Mouse (Mus musculus): Measurements from ENCODE around the gene Zfp775.

Gene Zfp775

GRCm38 (mm10) chr6:48601271-48602079 lies at the start of gene Zfp775:
Gene Zfp775, plus strand, starts transcription at chr6:48602063.
- DNase-seq = peak; percentile 96 to 98

- DNase-seq = peak; percentile 27 to 36
These were observed 48.9 kb upstream of the Zfp775 start for GRCm38 (mm10) chr6:48552918-48553317.

GRCm38 (mm10) chr6:48553819-48554218 lies 48.0 kb upstream of the Zfp775 start:
- DNase-seq = no peak

GRCm38 (mm10) chr6:48554280-48555103 lies 47.4 kb upstream of the Zfp775 start, which contains the start of gene Lrrc61:
Gene Lrrc61, plus strand, starts transcription at chr6:48554796.
- DNase-seq = peak; percentile 98 to 99

- DNase-seq = peak; percentile 66 to 83
These were observed 46.6 kb upstream of the Zfp775 start for GRCm38 (mm10) chr6:48555104-48555890.

GRCm38 (mm10) chr6:48555956-48556355 lies 45.9 kb upstream of the Zfp775 start:
- DNase-seq = no peak

GRCm38 (mm10) chr6:48565693-48566310 lies 36.1 kb upstream of the Zfp775 start:
- DNase-seq = no peak

GRCm38 (mm10) chr6:48566312-48566711 lies 35.6 kb upstream of the Zfp775 start:
- peak; percentile 50 to 53 for DNase-seq

- DNase-seq = peak in 1 of 2 experiments; percentile 30
These were observed 33.6 kb upstream of the Zfp775 start for GRCm38 (mm10) chr6:48568036-48568984.

GRCm38 (mm10) chr6:48569065-48569807 lies 32.6 kb upstream of the Zfp775 start:
- no peak for DNase-seq

- no peak for DNase-seq
These were observed 29.8 kb upstream of the Zfp775 start for GRCm38 (mm10) chr6:48572014-48572413.

- peak; percentile 59 to 62 for DNase-seq
These were observed 29.2 kb upstream of the Zfp775 start, which contains the start of gene Rarres2 for GRCm38 (mm10) chr6:48572572-48573061. Gene Rarres2, minus strand, starts transcription at chr6:48572789.

- peak in 1 of 2 experiments; percentile 52 for DNase-seq
These were observed 28.6 kb upstream of the Zfp775 start for GRCm38 (mm10) chr6:48573280-48573679.

GRCm38 (mm10) chr6:48573981-48574380 lies 27.9 kb upstream of the Zfp775 start:
- DNase-seq = no peak

- no peak for DNase-seq
These were observed 23.1 kb upstream of the Zfp775 start for GRCm38 (mm10) chr6:48578736-48579135.

GRCm38 (mm10) chr6:48579215-48579648 lies 22.6 kb upstream of the Zfp775 start:
- peak; percentile 38 to 51 for DNase-seq

- no peak for DNase-seq
These were observed 20.6 kb upstream of the Zfp775 start for GRCm38 (mm10) chr6:48581257-48581656.

- peak in 1 of 2 experiments; percentile 27 for DNase-seq
These were observed 19.8 kb upstream of the Zfp775 start for GRCm38 (mm10) chr6:48582037-48582436.

GRCm38 (mm10) chr6:48589194-48589750 lies 12.6 kb upstream of the Zfp775 start, which contains the start of gene Gm45021:
Gene Gm45021, plus strand, starts transcription at chr6:48589610.
- no peak for DNase-seq
